Mouse (Mus musculus): Measurements from ENCODE around the gene 4930544D05Rik. TPM values are rescaled to one million over a fixed set of nuclear protein-coding genes. Genes with fewer than 3 reads are reported as not detected.

The 4930544D05Rik gene
- polyA plus RNA-seq, 1 experiment from 2014 or later = not detected

- no peaks in the 10 kb centered on the region for H3K27me3 ChIP-seq
- no peak overlapping the region for H3K4me3 ChIP-seq
- 81% methylated on average over 2 of the region's 2 CpGs for WGBS
- no peak for ATAC-seq (ENCODE audit: low FRiP score, low read depth)
- no peaks in the 10 kb centered on the region for H3K4me1 ChIP-seq
- no peak overlapping the region for H3K4me2 ChIP-seq (replicated peaks)
- H3K9me3 ChIP-seq = no peaks in the 10 kb centered on the region
- no peak overlapping the region for H3K27ac ChIP-seq
- H3K36me3 ChIP-seq = no peaks in the 10 kb centered on the region
- H3K9ac ChIP-seq = no peak overlapping the region
Measured at GRCm38 (mm10) chr11:70628431-70628830, 12.8 kb downstream of the 4930544D05Rik start.

- no peak for ATAC-seq (ENCODE audit: low FRiP score, low read depth)
- no peak overlapping the region for H3K9ac ChIP-seq
- H3K4me2 ChIP-seq (replicated peaks) = no peak overlapping the region
Measured at GRCm38 (mm10) chr11:70629557-70629956, 13.9 kb downstream of the 4930544D05Rik start.

GRCm38 (mm10) chr11:70630129-70630528, 14.5 kb downstream of the 4930544D05Rik start:
- no peak overlapping the region for H3K4me2 ChIP-seq (replicated peaks)
- 75% methylated on average over 7 of the region's 7 CpGs for WGBS
- H3K27me3 ChIP-seq = no peaks in the 10 kb centered on the region
- H3K27ac ChIP-seq = no peak overlapping the region
- no peaks in the 10 kb centered on the region for H3K4me1 ChIP-seq
- no peaks in the 10 kb centered on the region for H3K9me3 ChIP-seq
- H3K9ac ChIP-seq = no peak overlapping the region
- H3K36me3 ChIP-seq = no peaks in the 10 kb centered on the region
- no peak overlapping the region for H3K4me3 ChIP-seq
- ATAC-seq (ENCODE audit: low FRiP score, low read depth) = no peak

More at GRCm38 (mm10) chr11:70629557-70629956, 13.9 kb downstream of the 4930544D05Rik start:
- H3K4me1 ChIP-seq = no peaks in the 10 kb centered on the region
- no peak overlapping the region for H3K27ac ChIP-seq
- 50% methylated on average over 5 of the region's 5 CpGs for WGBS
- no peaks in the 10 kb centered on the region for H3K36me3 ChIP-seq
- H3K9me3 ChIP-seq = no peaks in the 10 kb centered on the region
- H3K27me3 ChIP-seq = no peaks in the 10 kb centered on the region
- H3K4me3 ChIP-seq = no peak overlapping the region

- H3K36me3 ChIP-seq = no peaks in the 10 kb centered on the region
- ATAC-seq (ENCODE audit: low FRiP score, low read depth) = no peak
- 75% methylated on average over 4 of the region's 4 CpGs for WGBS
Measured at GRCm38 (mm10) chr11:70635601-70636000, 20.0 kb downstream of the 4930544D05Rik start.

GRCm38 (mm10) chr11:70637764-70638163, 22.1 kb downstream of the 4930544D05Rik start:
- H3K4me1 ChIP-seq = no peaks in the 10 kb centered on the region
- H3K9me3 ChIP-seq = no peaks in the 10 kb centered on the region
- H3K9ac ChIP-seq = no peak overlapping the region
- no peak for ATAC-seq (ENCODE audit: low FRiP score, low read depth)
- H3K4me3 ChIP-seq = no peak overlapping the region
- 94% methylated on average over 1 of the region's 1 CpGs for WGBS
- peaks cover 2% of the 10 kb centered on the region for H3K36me3 ChIP-seq
- H3K27ac ChIP-seq = no peak overlapping the region
- no peak overlapping the region for H3K4me2 ChIP-seq (replicated peaks)
- H3K27me3 ChIP-seq = no peaks in the 10 kb centered on the region

More at GRCm38 (mm10) chr11:70635601-70636000, 20.0 kb downstream of the 4930544D05Rik start:
- no peaks in the 10 kb centered on the region for H3K4me1 ChIP-seq
- H3K9ac ChIP-seq = no peak overlapping the region
- no peaks in the 10 kb centered on the region for H3K27me3 ChIP-seq
- H3K27ac ChIP-seq = no peak overlapping the region
- H3K4me3 ChIP-seq = no peak overlapping the region
- no peaks in the 10 kb centered on the region for H3K9me3 ChIP-seq
- no peak overlapping the region for H3K4me2 ChIP-seq (replicated peaks)

- no peak for ATAC-seq (ENCODE audit: low FRiP score, low read depth)
- Histone ChIP-seq H3K4me1 (no peaks in the 10 kb centered on the region), H3K27ac (no peak overlapping the region), H3K36me3 (peaks cover 6% of the 10 kb centered on the region), H3K27me3 (no peaks in the 10 kb centered on the region), H3K9me3 (no peaks in the 10 kb centered on the region), H3K9ac (no peak overlapping the region), H3K4me3 (no peak overlapping the region), H3K4me2 (replicated peaks) (no peak overlapping the region)
- WGBS = 76% methylated on average over 1 of the region's 1 CpGs
Measured at GRCm38 (mm10) chr11:70638293-70638692, 22.6 kb downstream of the 4930544D05Rik start.

GRCm38 (mm10) chr11:70638714-70639278, 23.1 kb downstream of the 4930544D05Rik start, which contains the start of gene Gp1ba:
Gp1ba (plus strand) TSS chr11:70639122.
- Histone ChIP-seq H3K36me3 (peaks cover 6% of the 10 kb centered on the region), H3K4me1 (no peaks in the 10 kb centered on the region), H3K27me3 (no peaks in the 10 kb centered on the region), H3K9ac (no peak within 1 kb of the TSS), H3K9me3 (no peaks in the 10 kb centered on the region), H3K4me2 (replicated peaks) (no peak within 1 kb of the TSS), H3K27ac (no peak within 1 kb of the TSS), H3K4me3 (no peak within 1 kb of the TSS)
- ATAC-seq (ENCODE audit: low FRiP score, low read depth) = no peak
- 49% methylated on average over 5 of the region's 5 CpGs for WGBS

- Histone ChIP-seq H3K4me2 (replicated peaks) (no peak overlapping the region), H3K36me3 (peaks cover 17% of the 10 kb centered on the region), H3K4me1 (no peaks in the 10 kb centered on the region; the same call in 1 of the 2 replicates), H3K9me3 (no peaks in the 10 kb centered on the region), H3K27me3 (no peaks in the 10 kb centered on the region), H3K9ac (no peak overlapping the region), H3K4me3 (no peak overlapping the region), H3K27ac (no peak overlapping the region)
- no peak for ATAC-seq (ENCODE audit: low FRiP score, low read depth)
- 88% methylated on average over 8 of the region's 8 CpGs for WGBS
Measured at GRCm38 (mm10) chr11:70639976-70640375, 24.3 kb downstream of the 4930544D05Rik start.

- H3K27ac ChIP-seq = no peak overlapping the region
- H3K4me3 ChIP-seq = no peak overlapping the region
- peaks cover 27% of the 10 kb centered on the region for H3K36me3 ChIP-seq
- H3K27me3 ChIP-seq = no peaks in the 10 kb centered on the region
- no peak overlapping the region for H3K9ac ChIP-seq
- WGBS = 86% methylated on average over 7 of the region's 7 CpGs
- H3K4me1 ChIP-seq = peaks cover 12% of the 10 kb centered on the region
- H3K9me3 ChIP-seq = no peaks in the 10 kb centered on the region
- no peak for ATAC-seq (ENCODE audit: low FRiP score, low read depth)
- no peak overlapping the region for H3K4me2 ChIP-seq (replicated peaks)
Measured at GRCm38 (mm10) chr11:70641241-70641640, 25.6 kb downstream of the 4930544D05Rik start.

- Histone ChIP-seq H3K4me2 (replicated peaks) (no peak overlapping the region), H3K27ac (no peak overlapping the region), H3K4me3 (no peak overlapping the region), H3K36me3 (peaks cover 27% of the 10 kb centered on the region), H3K9me3 (no peaks in the 10 kb centered on the region), H3K4me1 (peaks cover 15% of the 10 kb centered on the region), H3K27me3 (no peaks in the 10 kb centered on the region), H3K9ac (no peak overlapping the region)
- 96% methylated on average over 6 of the region's 6 CpGs for WGBS
- ATAC-seq (ENCODE audit: low FRiP score, low read depth) = no peak
Measured at GRCm38 (mm10) chr11:70643051-70643450, 27.4 kb downstream of the 4930544D05Rik start.

GRCm38 (mm10) chr11:70644564-70645103, 29.0 kb downstream of the 4930544D05Rik start:
- Histone ChIP-seq H3K9ac (no peak overlapping the region), H3K4me3 (no peak overlapping the region), H3K27me3 (no peaks in the 10 kb centered on the region), H3K9me3 (no peaks in the 10 kb centered on the region), H3K4me2 (replicated peaks) (no peak overlapping the region), H3K36me3 (peaks cover 42% of the 10 kb centered on the region), H3K27ac (no peak overlapping the region), H3K4me1 (peaks cover 31% of the 10 kb centered on the region)
- WGBS = 97% methylated on average over 8 of the region's 8 CpGs
- ATAC-seq (ENCODE audit: low FRiP score, low read depth) = no peak

GRCm38 (mm10) chr11:70645461-70646258, 30.0 kb downstream of the 4930544D05Rik start:
- peaks cover 52% of the 10 kb centered on the region for H3K36me3 ChIP-seq

More at GRCm38 (mm10) chr11:70645461-70646258, 30.0 kb downstream of the 4930544D05Rik start:
- Histone ChIP-seq H3K4me2 (replicated peaks) (peak overlapping the region; percentile 77), H3K27me3 (no peaks in the 10 kb centered on the region), H3K4me3 (peak overlapping the region; percentile 91), H3K4me1 (peaks cover 37% of the 10 kb centered on the region), H3K9me3 (no peaks in the 10 kb centered on the region), H3K27ac (peak overlapping the region; percentile 91), H3K9ac (peak overlapping the region; percentile 88)
- WGBS = 90% methylated on average over 12 of the region's 12 CpGs
- ATAC-seq (ENCODE audit: low FRiP score, low read depth) = no peak
